Mouse (Mus musculus) bone marrow, adult 2 months (tissue): ENCODE measurements around the gene Casr. TPM values are rescaled to one million over a fixed set of nuclear protein-coding genes. Genes with fewer than 3 reads are reported as not detected.

Source experiments
- H3K27ac ChIP-seq: fragments of 200-500 bp; 2 replicates; pipeline ENCODE4 v1.5.1; 2012; ENCODE audit warnings: low read depth, mild to moderate bottlenecking, control low read depth, inconsistent platforms, low read length; ENCODE audit not compliant: control insufficient read depth, poor library complexity, insufficient read depth
- H3K4me1 ChIP-seq: fragments of 200-500 bp; 2 replicates; pipeline ENCODE4 v1.6.1; 2011; ENCODE audit warnings: low read length; ENCODE audit not compliant: control insufficient read depth, insufficient read depth
- H3K4me3 ChIP-seq: fragments of 200-500 bp; replicated peaks from 2 replicates; pipeline ENCODE3; 2011; ENCODE audit warnings: mild to moderate bottlenecking, low read depth, low read length, control low read depth; ENCODE audit not compliant: control insufficient read depth
- CTCF ChIP-seq: fragments of 200-500 bp; IDR thresholded peaks from 2 replicates; pipeline ENCODE4 v1.5.1; 2011; ENCODE audit warnings: low read length, control low read depth; ENCODE audit not compliant: control insufficient read depth, insufficient read depth
- POLR2A ChIP-seq: fragments of 200-500 bp; IDR thresholded peaks from 2 replicates; pipeline ENCODE4 v1.6.1; 2011; ENCODE audit warnings: low read depth, mild to moderate bottlenecking, control low read depth, low read length, borderline replicate concordance; ENCODE audit not compliant: control insufficient read depth
- WGBS: fragments of 180-500 bp; shearing (Covaris S2); methylation state at CpG from one replicate; pipeline ENCODE4 v1.1.7; 2018; 5-methylcytosine and 5-hydroxymethylcytosine counted together
- polyA plus RNA-seq: library from polyadenylated mRNA; stranded (reverse); fragments of >200 nt; gene quantifications from 2 replicates; pipeline ENCODE4 v1.2.4, GENCODE M21; 2011; ENCODE audit warnings: low replicate concordance; ENCODE audit not compliant: missing spikeins, insufficient read depth, insufficient read length

Casr gene
- polyA plus RNA-seq, 1 experiment, result not detected

- 8% methylated on average over 5 of the region's 5 CpGs for WGBS
- Histone ChIP-seq H3K4me3 (no peak overlapping the region), H3K4me1 (no peaks in the 10 kb centered on the region), H3K27ac (no peak overlapping the region)
- TF ChIP-seq CTCF (no peak), POLR2A (no peak)
Observed at GRCm38 (mm10) chr16:36531630-36532029, 30.3 kb downstream of the Casr start.

GRCm38 (mm10) chr16:36530566-36531552 lies 31.1 kb downstream of the Casr start:
- WGBS, result 10% methylated on average over 15 of the region's 15 CpGs
- TF ChIP-seq POLR2A, result no peak
- no peak for TF ChIP-seq CTCF
- no peaks in the 10 kb centered on the region for H3K4me1 ChIP-seq
- H3K27ac ChIP-seq, result no peak overlapping the region
- no peak overlapping the region for H3K4me3 ChIP-seq

- Histone ChIP-seq H3K4me1 (no peaks in the 10 kb centered on the region), H3K4me3 (no peak overlapping the region), H3K27ac (no peak overlapping the region)
- 79% methylated on average over 3 of the region's 3 CpGs for WGBS
- no peak for TF ChIP-seq POLR2A
- TF ChIP-seq CTCF, result no peak
Observed at GRCm38 (mm10) chr16:36528822-36529221, 33.1 kb downstream of the Casr start.

- WGBS, result 76% methylated on average over 6 of the region's 6 CpGs
- Histone ChIP-seq H3K4me3 (no peak overlapping the region), H3K4me1 (no peaks in the 10 kb centered on the region), H3K27ac (no peak overlapping the region)
- no peak for TF ChIP-seq CTCF
- no peak for TF ChIP-seq POLR2A
Observed at GRCm38 (mm10) chr16:36526596-36527282, 35.2 kb downstream of the Casr start.

GRCm38 (mm10) chr16:36523095-36523494 lies 38.8 kb downstream of the Casr start:
- TF ChIP-seq CTCF (no peak), POLR2A (no peak)
- Histone ChIP-seq H3K4me3 (no peak overlapping the region), H3K27ac (no peak overlapping the region), H3K4me1 (no peaks in the 10 kb centered on the region)
- 78% methylated on average over 5 of the region's 5 CpGs for WGBS

GRCm38 (mm10) chr16:36516355-36516754 lies 45.6 kb downstream of the Casr start:
- no peak overlapping the region for H3K27ac ChIP-seq
- no peaks in the 10 kb centered on the region for H3K4me1 ChIP-seq
- WGBS, result 48% methylated on average over 2 of the region's 2 CpGs
- no peak overlapping the region for H3K4me3 ChIP-seq
- TF ChIP-seq POLR2A (no peak), CTCF (no peak)

- WGBS, result 84% methylated on average over 5 of the region's 5 CpGs
- H3K4me3 ChIP-seq, result no peak overlapping the region
- no peaks in the 10 kb centered on the region for H3K4me1 ChIP-seq
- H3K27ac ChIP-seq, result no peak overlapping the region
- no peak for TF ChIP-seq CTCF
- no peak for TF ChIP-seq POLR2A
Observed at GRCm38 (mm10) chr16:36507300-36507699, 54.6 kb downstream of the Casr start.

- Histone ChIP-seq H3K4me3 (no peak overlapping the region), H3K27ac (no peak overlapping the region), H3K4me1 (no peaks in the 10 kb centered on the region)
- no peak for TF ChIP-seq POLR2A
- TF ChIP-seq CTCF, result no peak
Observed at GRCm38 (mm10) chr16:36506827-36507226, 55.1 kb downstream of the Casr start.
